Mouse (Mus musculus) midbrain, embryonic 16.5 days (tissue): Measurements from ENCODE around the gene Aicda. TPM values are rescaled to one million over a fixed set of nuclear protein-coding genes. Genes with fewer than 3 reads are reported as not detected.

Experiments
- ATAC-seq: fragments of 200-750 bp; cut with Nextera tagmentation; 2 replicates; pipeline ENCODE4 v1.8.0; 2017; ENCODE audit warnings: moderate TSS enrichment
- H3K27ac ChIP-seq: fragments of 300-500 bp; sonication (generic); 2 replicates; pipeline ENCODE4 v1.5.1; 2014; ENCODE audit warnings: mild to moderate bottlenecking, low read length, mixed read lengths
- H3K27me3 ChIP-seq: fragments of 300-500 bp; sonication (generic); 2 replicates; pipeline ENCODE4 v1.6.1; 2014; ENCODE audit warnings: low read depth, low read length, mixed read lengths; ENCODE audit not compliant: control insufficient read depth, insufficient read depth
- H3K36me3 ChIP-seq: fragments of 300-500 bp; sonication (generic); 2 replicates; pipeline ENCODE4 v1.6.1; 2014; ENCODE audit warnings: mild to moderate bottlenecking, low read length, moderate library complexity, mixed read lengths; ENCODE audit not compliant: control insufficient read depth, insufficient read depth
- H3K4me1 ChIP-seq: fragments of 300-500 bp; sonication (generic); 2 replicates; pipeline ENCODE4 v1.6.1; 2014; ENCODE audit warnings: mild to moderate bottlenecking, low read length, mixed read lengths; ENCODE audit not compliant: control insufficient read depth, insufficient read depth
- H3K4me2 ChIP-seq: fragments of 300-500 bp; sonication (generic); 2 replicates; pipeline ENCODE4 v1.6.1; 2014; ENCODE audit warnings: mild to moderate bottlenecking, low read length, mixed read lengths
- H3K4me3 ChIP-seq: fragments of 300-500 bp; sonication (generic); 2 replicates; pipeline ENCODE4 v1.5.1; 2014; ENCODE audit warnings: low read depth, mild to moderate bottlenecking, low read length, moderate library complexity, mixed read lengths
- H3K9ac ChIP-seq: fragments of 300-500 bp; sonication (generic); 2 replicates; pipeline ENCODE4 v1.6.1; 2014; ENCODE audit warnings: low read depth, low read length, mixed read lengths
- H3K9me3 ChIP-seq: fragments of 300-500 bp; sonication (generic); replicated peaks from 2 replicates; pipeline ENCODE4 v1.6.1; 2014; ENCODE audit warnings: mild to moderate bottlenecking, low read length, mixed read lengths; ENCODE audit not compliant: control insufficient read depth, poor library complexity, severe bottlenecking
- WGBS: fragments of 180-500 bp; shearing (Covaris S2); extraction: QIAGEN DNeasy Blood & Tissue Kit; methylation state at CpG from one replicate; pipeline ENCODE4 v1.1.7; 2014; 5-methylcytosine and 5-hydroxymethylcytosine counted together
- polyA plus RNA-seq: library from polyadenylated mRNA; unstranded; fragments of >200 nt; fragmentation: Nextera tagmentation; extraction: Ambion mirVana; gene quantifications from 2 replicates; pipeline ENCODE4 v1.2.1, GENCODE M21; 2015

Gene Aicda
- polyA plus RNA-seq, 1 experiment from 2014 or later = 0.24 TPM

- Histone ChIP-seq H3K4me2 (no peak within 1 kb of the TSS), H3K9ac (no peak within 1 kb of the TSS), H3K27ac (no peak within 1 kb of the TSS), H3K9me3 (no peaks in the 10 kb centered on the region), H3K27me3 (no peaks in the 10 kb centered on the region), H3K4me3 (no peak within 1 kb of the TSS), H3K4me1 (no peaks in the 10 kb centered on the region), H3K36me3 (no peaks in the 10 kb centered on the region)
- 62% methylated on average over 14 of the region's 14 CpGs for WGBS
- no peak for ATAC-seq
These were observed 56.2 kb downstream of the Aicda start, which contains the start of gene Gdf3 for GRCm38 (mm10) chr6:122609771-122610170. Gene Gdf3, minus strand, starts transcription at chr6:122610087.

GRCm38 (mm10) chr6:122612426-122612825 lies 58.8 kb downstream of the Aicda start:
- Histone ChIP-seq H3K4me1 (no peaks in the 10 kb centered on the region), H3K9ac (no peak overlapping the region), H3K9me3 (no peaks in the 10 kb centered on the region), H3K27me3 (no peaks in the 10 kb centered on the region), H3K27ac (no peak overlapping the region), H3K4me3 (no peak overlapping the region), H3K4me2 (no peak overlapping the region), H3K36me3 (no peaks in the 10 kb centered on the region)
- 87% methylated on average over 4 of the region's 4 CpGs for WGBS
- ATAC-seq = no peak

Other genes starting within 250 kb of the Aicda start
- gene M6pr, start 245.1 kb upstream of the Aicda start, polyA plus RNA-seq = 50.5 and 54.1 TPM in 2 replicates
- gene Phc1, start 213.2 kb upstream of the Aicda start, polyA plus RNA-seq = 32.2 and 34.2 TPM in 2 replicates
- gene Rimklb, start 55.0 kb upstream of the Aicda start, polyA plus RNA-seq = 112 and 128 TPM in 2 replicates
- 3.6 and 4.1 TPM in 2 replicates for gene Mfap5, start 48.0 kb upstream of the Aicda start, polyA plus RNA-seq
- 0.66 and 1.7 TPM in 2 replicates for gene Apobec1, start 48.6 kb downstream of the Aicda start, polyA plus RNA-seq
- 0.09 TPM in 1 of 2 replicates, not detected in the other for gene Gdf3, start 56.3 kb downstream of the Aicda start, polyA plus RNA-seq
- not detected in 2 replicates for gene Dppa3, start 72.6 kb downstream of the Aicda start, polyA plus RNA-seq
- gene Nanog, start 153.7 kb downstream of the Aicda start, polyA plus RNA-seq = not detected in 2 replicates
- 44.3 and 52.5 TPM in 2 replicates for gene Slc2a3, start 247.8 kb downstream of the Aicda start, polyA plus RNA-seq